Mouse (Mus musculus): ENCODE results near the gene Gm30191. TPM values are rescaled to one million over a fixed set of nuclear protein-coding genes. Genes with fewer than 3 reads are reported as not detected.
A peak's percentile ranks its signal among the peaks of the same experiment; 100 is the strongest.

Gm30191 gene
- polyA plus RNA-seq (2015; fragmentation: Nextera tagmentation; extraction: Ambion mirVana), result not detected in 2 replicates

DNA sequence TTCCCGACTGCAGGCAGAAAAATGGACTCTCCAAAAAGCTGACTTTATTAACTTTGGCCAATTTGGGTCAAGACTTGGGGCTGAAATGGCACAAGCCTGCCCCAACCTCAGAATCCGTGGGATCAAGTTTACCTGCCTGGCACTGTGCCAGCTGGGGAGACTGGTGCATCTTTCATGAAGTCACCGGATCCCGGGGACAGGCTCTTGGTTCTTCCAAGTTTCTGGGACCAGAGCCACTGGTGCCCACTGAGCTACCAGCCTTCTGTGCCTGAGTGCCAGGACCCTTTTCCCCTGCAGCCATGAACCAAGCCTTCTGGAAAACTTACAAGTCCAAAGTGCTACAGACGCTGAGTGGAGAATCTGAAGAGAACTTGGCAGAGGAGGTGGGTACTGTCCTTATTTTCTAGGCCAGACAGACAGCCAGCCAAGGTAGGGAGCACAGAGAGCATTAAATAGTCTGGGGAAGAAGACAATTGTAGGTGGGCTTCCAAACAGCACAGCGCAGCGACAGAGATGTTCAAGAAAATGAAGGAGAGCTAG is at the start of gene Gm30191:
Gene Gm30191 (plus strand): TSS at position 217 of the 540 bp plus-strand sequence.
- Histone ChIP-seq H3K27me3 (replicated peaks) (peaks cover 59% of the 10 kb centered on the region), H3K9ac (peak within 1 kb of the TSS; percentile 88), H3K4me2 (peak within 1 kb of the TSS; percentile 98), H3K4me3 (peak within 1 kb of the TSS; percentile 79), H3K4me1 (peaks cover 42% of the 10 kb centered on the region), H3K36me3 (no peaks in the 10 kb centered on the region), H3K27ac (replicated peaks) (no peak within 1 kb of the TSS), H3K9me3 (no peaks in the 10 kb centered on the region)
- WGBS, result 62% methylated on average over 7 of the region's 7 CpGs
- no peak for ATAC-seq (ENCODE audit: extremely low read depth, insufficient number of reproducible peaks, low FRiP score, low TSS enrichment)

GRCm38 (mm10) chr4:134199371-134199770 is 47.4 kb upstream of the Gm30191 start:
- ATAC-seq (ENCODE audit: extremely low read depth, insufficient number of reproducible peaks, low FRiP score, low TSS enrichment), result no peak
- H3K9me3 ChIP-seq, result no peaks in the 10 kb centered on the region
- no peaks in the 10 kb centered on the region for H3K27me3 ChIP-seq (replicated peaks)
- H3K27ac ChIP-seq (replicated peaks), result no peak overlapping the region
- 59% methylated on average over 2 of the region's 2 CpGs for WGBS
- H3K9ac ChIP-seq, result no peak overlapping the region
- no peak overlapping the region for H3K4me2 ChIP-seq
- H3K4me1 ChIP-seq, result no peaks in the 10 kb centered on the region
- no peak overlapping the region for H3K4me3 ChIP-seq
- no peaks in the 10 kb centered on the region for H3K36me3 ChIP-seq

- H3K4me3 ChIP-seq, result no peak within 1 kb of the TSS
- 77% methylated on average over 4 of the region's 4 CpGs for WGBS
- H3K9ac ChIP-seq, result no peak within 1 kb of the TSS
- H3K4me2 ChIP-seq, result no peak within 1 kb of the TSS
- no peak within 1 kb of the TSS for H3K27ac ChIP-seq (replicated peaks)
- no peaks in the 10 kb centered on the region for H3K27me3 ChIP-seq (replicated peaks)
- no peaks in the 10 kb centered on the region for H3K9me3 ChIP-seq
- H3K4me1 ChIP-seq, result no peaks in the 10 kb centered on the region
- ATAC-seq (ENCODE audit: extremely low read depth, insufficient number of reproducible peaks, low FRiP score, low TSS enrichment), result no peak
- H3K36me3 ChIP-seq, result no peaks in the 10 kb centered on the region
Measured at GRCm38 (mm10) chr4:134202904-134203303, 43.8 kb upstream of the Gm30191 start, which contains the start of gene Gm7534. Gene Gm7534, minus strand, starts transcription at chr4:134203004.

DNA sequence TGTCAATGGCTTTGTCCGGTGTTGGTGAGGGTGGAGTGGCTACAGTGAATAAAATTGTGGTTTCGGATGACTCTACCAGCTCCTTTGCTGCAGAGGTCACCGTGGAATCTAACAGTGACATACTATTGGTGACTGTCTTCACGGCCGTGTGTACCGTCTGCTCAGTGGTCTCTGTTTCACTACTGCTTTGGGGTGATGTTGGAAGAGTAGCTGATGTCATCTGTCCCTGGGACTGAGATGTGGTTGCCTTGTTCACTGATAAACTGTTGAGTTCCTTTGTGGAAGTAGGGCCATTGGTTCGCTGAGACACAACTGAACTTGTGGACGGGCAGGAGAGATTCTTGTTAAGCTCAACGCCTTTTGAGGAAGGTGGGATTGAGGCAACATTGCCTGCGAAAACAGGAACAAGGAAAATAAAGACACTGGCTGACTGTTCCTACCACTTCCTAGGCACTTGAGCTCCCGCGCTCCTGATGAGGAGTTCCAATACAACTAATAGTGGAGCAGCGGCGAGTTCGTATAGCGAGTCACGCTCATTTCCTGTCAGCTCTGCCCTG is 43.3 kb upstream of the Gm30191 start:
- no peaks in the 10 kb centered on the region for H3K36me3 ChIP-seq

DNA sequence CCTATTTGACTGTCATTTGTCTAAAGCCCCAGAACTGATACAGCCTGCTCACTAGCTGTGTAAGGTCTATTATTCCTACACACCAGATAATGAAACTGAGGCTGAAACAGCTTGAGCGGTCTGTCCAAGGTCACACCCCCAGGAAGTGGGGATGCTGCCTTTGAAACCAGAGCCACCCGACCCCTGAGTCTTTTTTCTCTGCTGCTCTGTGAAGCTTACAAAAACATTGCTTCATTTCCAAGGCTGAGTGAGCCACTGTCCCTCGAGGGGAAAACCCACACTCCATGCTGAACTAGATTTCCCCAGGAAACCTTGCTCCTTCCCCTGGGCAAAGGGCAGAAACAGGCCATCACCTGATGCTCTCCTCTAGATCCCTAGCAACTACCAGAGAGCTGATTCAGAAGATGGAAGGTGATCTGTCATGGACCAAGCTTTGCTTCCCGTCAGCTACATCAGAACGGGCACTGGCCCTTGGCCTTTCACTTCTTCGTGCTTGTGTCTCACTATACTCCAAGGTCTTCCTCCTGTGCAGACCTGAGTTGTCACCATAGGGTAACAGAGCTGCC is 40.2 kb upstream of the Gm30191 start:
- Histone ChIP-seq H3K27ac (replicated peaks) (no peak overlapping the region), H3K9ac (no peak overlapping the region), H3K36me3 (no peaks in the 10 kb centered on the region), H3K27me3 (replicated peaks) (peaks cover 5% of the 10 kb centered on the region; the same call in 1 of the 2 replicates), H3K4me3 (no peak overlapping the region), H3K9me3 (no peaks in the 10 kb centered on the region), H3K4me2 (no peak overlapping the region), H3K4me1 (peaks cover 7% of the 10 kb centered on the region; the same call in 1 of the 2 replicates)
- 58% methylated on average over 6 of the region's 6 CpGs for WGBS
- no peak for ATAC-seq (ENCODE audit: extremely low read depth, insufficient number of reproducible peaks, low FRiP score, low TSS enrichment)

More for the DNA sequence above, 43.3 kb upstream of the Gm30191 start:
- no peak overlapping the region for H3K4me2 ChIP-seq
- H3K9me3 ChIP-seq, result no peaks in the 10 kb centered on the region
- H3K4me3 ChIP-seq, result no peak overlapping the region
- H3K27me3 ChIP-seq (replicated peaks), result peaks cover 3% of the 10 kb centered on the region; the same call in 1 of the 2 replicates
- peaks cover under 1% of the 10 kb centered on the region; the same call in 1 of the 2 replicates for H3K4me1 ChIP-seq
- WGBS, result 80% methylated on average over 17 of the region's 17 CpGs
- no peak for ATAC-seq (ENCODE audit: extremely low read depth, insufficient number of reproducible peaks, low FRiP score, low TSS enrichment)
- no peak overlapping the region for H3K27ac ChIP-seq (replicated peaks)
- no peak overlapping the region for H3K9ac ChIP-seq

DNA sequence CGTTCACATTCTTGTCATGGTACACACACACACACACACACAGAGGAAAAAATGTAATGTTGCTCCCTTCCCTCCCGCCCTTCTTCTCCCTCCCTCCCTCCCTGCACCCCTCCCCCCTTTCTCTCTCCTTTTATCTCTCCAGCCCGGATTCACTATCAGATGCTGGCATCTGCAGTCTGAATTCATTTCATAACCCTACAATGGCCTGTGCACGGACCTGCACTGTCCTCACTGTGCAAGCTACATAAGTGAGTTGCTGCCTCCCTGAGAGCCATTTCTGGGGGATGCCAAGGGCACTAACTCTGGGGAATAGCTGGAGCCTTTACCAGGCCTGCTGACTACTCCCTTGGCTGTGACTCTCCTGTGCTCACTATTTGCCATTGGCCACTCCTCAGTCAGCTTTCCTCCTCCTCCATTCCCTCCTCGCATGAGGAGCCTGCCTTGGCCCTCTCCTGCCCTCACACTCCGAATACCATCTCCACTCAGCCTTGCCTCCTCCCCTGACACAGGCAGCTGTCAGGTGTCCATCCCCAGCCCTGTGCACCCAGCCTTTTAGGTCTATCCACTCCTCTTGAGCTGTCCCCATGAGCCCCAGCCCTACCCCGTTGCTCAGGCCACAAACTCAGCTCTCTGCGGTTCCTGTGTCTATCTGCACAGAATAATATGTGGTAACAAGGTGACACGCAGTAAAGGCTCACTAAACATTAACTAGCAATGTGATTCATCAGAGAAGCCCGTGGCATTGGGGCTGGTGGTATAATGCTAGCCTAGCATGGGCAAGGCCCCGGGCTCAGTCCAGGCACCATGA is 23.7 kb upstream of the Gm30191 start:
- ATAC-seq (ENCODE audit: extremely low read depth, insufficient number of reproducible peaks, low FRiP score, low TSS enrichment), result no peak
- H3K4me2 ChIP-seq, result no peak overlapping the region
- no peaks in the 10 kb centered on the region for H3K4me1 ChIP-seq
- no peaks in the 10 kb centered on the region for H3K36me3 ChIP-seq
- WGBS, result 53% methylated on average over 11 of the region's 11 CpGs
- peaks cover 7% of the 10 kb centered on the region; the same call in 1 of the 2 replicates for H3K27me3 ChIP-seq (replicated peaks)
- no peaks in the 10 kb centered on the region for H3K9me3 ChIP-seq
- H3K4me3 ChIP-seq, result no peak overlapping the region
- no peak overlapping the region for H3K9ac ChIP-seq
- no peak overlapping the region for H3K27ac ChIP-seq (replicated peaks)

DNA sequence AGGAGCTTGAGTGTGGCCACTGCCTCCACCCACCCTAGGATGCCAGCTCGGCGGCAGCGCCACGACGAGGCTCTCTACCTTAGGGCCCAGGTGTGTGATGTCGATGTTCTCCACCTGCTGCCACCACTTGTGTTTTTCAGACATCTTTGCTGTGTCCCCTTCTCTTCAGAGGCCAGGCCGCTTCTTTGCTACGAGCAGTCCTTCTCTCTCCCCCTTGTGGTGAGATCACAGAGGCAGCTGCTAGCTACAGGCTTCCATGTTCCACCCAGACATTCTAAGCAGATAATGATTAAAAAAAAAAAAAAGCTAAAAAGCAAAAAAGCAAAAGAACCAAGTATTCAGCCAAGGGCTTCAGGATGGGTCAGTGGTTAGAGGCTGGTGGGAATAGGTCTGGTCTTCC is 19.5 kb upstream of the Gm30191 start, which contains the start of gene Catsper4:
Gene Catsper4 (minus strand): TSS at position 190 of the 400 bp plus-strand sequence.
- ATAC-seq (ENCODE audit: extremely low read depth, insufficient number of reproducible peaks, low FRiP score, low TSS enrichment), result no peak
- Histone ChIP-seq H3K4me2 (no peak within 1 kb of the TSS), H3K36me3 (no peaks in the 10 kb centered on the region), H3K4me1 (no peaks in the 10 kb centered on the region), H3K27ac (replicated peaks) (no peak within 1 kb of the TSS), H3K9ac (no peak within 1 kb of the TSS), H3K9me3 (no peaks in the 10 kb centered on the region), H3K4me3 (no peak within 1 kb of the TSS), H3K27me3 (replicated peaks) (peaks cover 11% of the 10 kb centered on the region; the same call in 1 of the 2 replicates)
- WGBS, result 56% methylated on average over 8 of the region's 8 CpGs

GRCm38 (mm10) chr4:134230431-134230830 is 16.3 kb upstream of the Gm30191 start:
- Histone ChIP-seq H3K36me3 (no peaks in the 10 kb centered on the region), H3K4me1 (no peaks in the 10 kb centered on the region), H3K4me3 (no peak overlapping the region), H3K27ac (replicated peaks) (no peak overlapping the region), H3K9ac (no peak overlapping the region), H3K9me3 (no peaks in the 10 kb centered on the region), H3K27me3 (replicated peaks) (peaks cover 30% of the 10 kb centered on the region), H3K4me2 (no peak overlapping the region)
- 25% methylated on average over 8 of the region's 8 CpGs for WGBS
- no peak for ATAC-seq (ENCODE audit: extremely low read depth, insufficient number of reproducible peaks, low FRiP score, low TSS enrichment)

DNA sequence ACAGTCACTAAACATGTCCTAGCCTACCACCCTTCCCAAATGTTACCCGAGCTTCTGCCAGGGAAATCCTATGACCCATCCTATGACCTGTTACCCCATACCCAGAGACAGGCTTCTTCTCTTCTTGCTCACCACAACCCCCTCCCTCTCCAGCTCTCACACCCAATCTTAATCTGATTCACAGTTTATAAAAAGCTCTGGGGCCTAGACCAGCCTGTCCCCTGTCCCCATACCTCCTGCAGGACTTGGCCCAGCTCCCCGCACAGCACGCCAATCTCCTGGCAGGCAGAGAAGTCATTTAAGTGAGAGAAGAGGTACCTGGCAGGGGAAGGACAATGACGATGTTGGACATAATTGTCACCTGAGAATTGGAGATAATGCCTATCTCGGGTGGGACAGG is 11.9 kb upstream of the Gm30191 start:
- Histone ChIP-seq H3K4me3 (no peak overlapping the region), H3K4me1 (peaks cover 16% of the 10 kb centered on the region), H3K9ac (no peak overlapping the region), H3K36me3 (no peaks in the 10 kb centered on the region), H3K9me3 (no peaks in the 10 kb centered on the region), H3K27me3 (replicated peaks) (peaks cover 52% of the 10 kb centered on the region), H3K27ac (replicated peaks) (no peak overlapping the region), H3K4me2 (no peak overlapping the region)
- WGBS, result 63% methylated on average over 5 of the region's 5 CpGs
- no peak for ATAC-seq (ENCODE audit: extremely low read depth, insufficient number of reproducible peaks, low FRiP score, low TSS enrichment)

DNA sequence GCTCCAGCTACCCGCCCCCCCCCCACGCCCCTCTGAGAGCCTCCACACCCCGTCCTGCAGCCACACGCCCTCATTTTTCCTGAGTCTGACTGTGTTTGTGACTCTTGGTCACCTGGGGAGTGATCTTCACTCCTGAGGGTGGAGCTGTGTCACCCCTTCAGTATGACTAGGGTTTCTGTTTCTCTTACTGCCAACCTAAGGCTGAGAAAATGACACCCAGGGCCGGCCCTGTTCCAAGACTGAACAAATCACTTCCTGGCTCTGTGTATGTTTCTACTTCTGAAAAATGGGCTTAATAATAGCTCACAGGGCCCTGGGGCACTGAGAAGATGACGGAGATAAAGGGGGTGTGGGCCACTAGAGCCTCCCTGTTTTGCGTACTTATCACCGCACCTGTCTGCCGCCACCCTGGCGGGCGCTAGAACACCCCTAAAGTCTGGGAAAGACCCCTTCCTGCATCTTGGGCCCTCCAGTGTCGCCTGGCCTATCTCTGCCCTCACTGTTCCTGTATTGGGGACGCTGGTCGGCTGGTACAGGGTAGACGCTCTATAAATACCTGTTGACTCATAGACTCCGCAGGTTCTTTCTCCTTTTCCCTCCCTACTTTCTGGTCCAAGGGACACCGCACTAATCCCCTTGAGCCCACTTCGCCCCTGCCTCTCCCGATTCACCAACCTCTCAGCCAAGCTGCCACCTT is 9.0 kb upstream of the Gm30191 start:
- peak overlapping the region; percentile 52 for H3K4me3 ChIP-seq
- no peak for ATAC-seq (ENCODE audit: extremely low read depth, insufficient number of reproducible peaks, low FRiP score, low TSS enrichment)
- H3K36me3 ChIP-seq, result no peaks in the 10 kb centered on the region
- 20% methylated on average over 19 of the region's 19 CpGs for WGBS
- H3K9me3 ChIP-seq, result no peaks in the 10 kb centered on the region
- peak overlapping the region; percentile 72 for H3K9ac ChIP-seq
- H3K27me3 ChIP-seq (replicated peaks), result peaks cover 46% of the 10 kb centered on the region
- H3K4me1 ChIP-seq, result peaks cover 16% of the 10 kb centered on the region
- H3K27ac ChIP-seq (replicated peaks), result no peak overlapping the region
- peak overlapping the region; percentile 83 for H3K4me2 ChIP-seq

- H3K27ac ChIP-seq (replicated peaks), result no peak within 1 kb of the TSS
- no peaks in the 10 kb centered on the region for H3K9me3 ChIP-seq
- peak within 1 kb of the TSS; percentile 52 for H3K4me3 ChIP-seq
- peaks cover 41% of the 10 kb centered on the region for H3K27me3 ChIP-seq (replicated peaks)
- no peak for ATAC-seq (ENCODE audit: extremely low read depth, insufficient number of reproducible peaks, low FRiP score, low TSS enrichment)
- no peaks in the 10 kb centered on the region for H3K36me3 ChIP-seq
- peak within 1 kb of the TSS; percentile 72 for H3K9ac ChIP-seq
- peak within 1 kb of the TSS; percentile 83 for H3K4me2 ChIP-seq
- H3K4me1 ChIP-seq, result peaks cover 16% of the 10 kb centered on the region
- under 1% methylated on average over 18 of the region's 18 CpGs for WGBS
Measured at GRCm38 (mm10) chr4:134238279-134238651, 8.5 kb upstream of the Gm30191 start, which contains the start of gene Cnksr1. Gene Cnksr1, minus strand, starts transcription at chr4:134238399.
